Mouse (Mus musculus) thymus, adult 2 months (tissue): ENCODE results near the gene Akap13.

ENCODE experiments used
- CTCF ChIP-seq: fragments of 200-500 bp; IDR thresholded peaks from 2 replicates; pipeline ENCODE4 v1.5.1; 2012; ENCODE audit warnings: mild to moderate bottlenecking, control low read depth, low read length, moderate library complexity, borderline replicate concordance; ENCODE audit not compliant: control insufficient read depth, poor library complexity, insufficient read depth; ENCODE audit errors: extremely low read depth
- POLR2A ChIP-seq: fragments of 200-500 bp; IDR thresholded peaks from 2 replicates; pipeline ENCODE4 v1.6.1; 2012; ENCODE audit warnings: mild to moderate bottlenecking, low read length, control low read depth, moderate library complexity; ENCODE audit not compliant: control insufficient read depth, poor library complexity, insufficient read depth; ENCODE audit errors: extremely low read depth

GRCm38 (mm10) chr7:75411226-75411625 is 44.1 kb upstream of the Akap13 start:
- TF ChIP-seq CTCF (no peak), POLR2A (no peak)
